Mouse (Mus musculus) G1E (cell line): ENCODE data around the gene Il17re. TPM values are rescaled to one million over a fixed set of nuclear protein-coding genes. Genes with fewer than 3 reads are reported as not detected.

Experiments
- ATAC-seq: 2 replicates; pipeline ENCODE4 v1.8.0; 2016; ENCODE audit warnings: mild to moderate bottlenecking; ENCODE audit not compliant: insufficient number of reproducible peaks, poor library complexity, low FRiP score, severe bottlenecking; ENCODE audit errors: extremely low read depth
- DNase-seq: peaks from one replicate; pipeline ENCODE4 v3.0.0; 2012; ENCODE audit warnings: low spot score
- H3K27me3 ChIP-seq: 2 replicates; pipeline ENCODE4 v1.6.1; 2012; ENCODE audit warnings: mild to moderate bottlenecking, low read length, inconsistent platforms; ENCODE audit not compliant: insufficient read depth
- H3K36me3 ChIP-seq: replicated peaks from 2 replicates; pipeline ENCODE3; 2012; ENCODE audit warnings: mild to moderate bottlenecking, inconsistent platforms
- H3K4me1 ChIP-seq: 2 replicates; pipeline ENCODE4 v1.6.1; 2012; ENCODE audit warnings: low read depth, low read length, inconsistent platforms, mixed read lengths; ENCODE audit not compliant: insufficient read depth
- H3K4me3 ChIP-seq: 2 replicates; pipeline ENCODE4 v1.5.1; 2012; ENCODE audit warnings: low read depth, mild to moderate bottlenecking, inconsistent platforms, low read length, moderate library complexity, mixed read lengths
- H3K9me3 ChIP-seq: replicated peaks from 2 replicates; pipeline ENCODE4 v1.6.1; 2012; ENCODE audit warnings: inconsistent platforms
- CTCF ChIP-seq: IDR thresholded peaks from 2 replicates; pipeline ENCODE4 v1.5.1; 2012; ENCODE audit warnings: low read depth, low read length, inconsistent platforms, mixed read lengths
- GATA1 ChIP-seq: IDR thresholded peaks from 2 replicates; pipeline ENCODE4 v1.6.1; 2012; ENCODE audit warnings: borderline replicate concordance, low read length, inconsistent platforms, mixed read lengths
- GATA2 ChIP-seq: IDR thresholded peaks from 2 replicates; pipeline ENCODE4 v1.6.1; 2012; ENCODE audit warnings: low read depth, low read length, inconsistent platforms, borderline replicate concordance
- POLR2AphosphoS5 ChIP-seq: IDR thresholded peaks from 2 replicates; pipeline ENCODE4 v1.6.1; 2012; ENCODE audit warnings: low read depth, low read length, inconsistent platforms; ENCODE audit not compliant: insufficient replicate concordance
- TAL1 ChIP-seq: conservative IDR thresholded peaks from 2 replicates; pipeline ENCODE4 v1.6.1; 2012; ENCODE audit warnings: low read depth, low read length, inconsistent platforms, mixed read lengths
- polyA plus RNA-seq: library from polyadenylated mRNA; stranded (reverse); fragments of >175 nt; gene quantifications from 2 replicates; pipeline ENCODE4 v1.2.3, GENCODE M21; 2012
- total RNA-seq, 2 experiments: library from RNA; stranded (forward) in 1 of 2; stranded (reverse) in 1 of 2; fragments of 200-1000 nt in 1 of 2; fragments of >200 nt in 1 of 2; fragmentation: Nextera tagmentation in 1 of 2; gene quantifications; 2 replicates each; pipeline ENCODE4 v1.2.3; 2014 to 2017

Il17re gene
- total and polyA plus RNA-seq, 3 experiments = 0.22 TPM; not detected in 2

- TF ChIP-seq CTCF = peak; percentile 74
- no peak for TF ChIP-seq POLR2AphosphoS5
- Histone ChIP-seq H3K4me3 (no peak overlapping the region), H3K27me3 (peaks cover 72% of the 10 kb centered on the region), H3K36me3 (no peaks in the 10 kb centered on the region), H3K4me1 (peaks cover 27% of the 10 kb centered on the region), H3K9me3 (peaks cover 4% of the 10 kb centered on the region; the same call in 1 of the 2 replicates)
- peak; percentile 40 for DNase-seq
- peak; percentile 38; the same call in 1 of the 2 replicates for ATAC-seq
Measured at GRCm38 (mm10) chr6:113469021-113469420, 10.7 kb downstream of the Il17re start.

GRCm38 (mm10) chr6:113469432-113469831 is 11.1 kb downstream of the Il17re start:
- Histone ChIP-seq H3K4me3 (0 out of 2 replicates have a peak overlapping the region, but pooled peaks have one; percentile 4), H3K36me3 (no peaks in the 10 kb centered on the region), H3K9me3 (peaks cover 4% of the 10 kb centered on the region; the same call in 1 of the 2 replicates), H3K27me3 (peaks cover 72% of the 10 kb centered on the region), H3K4me1 (peaks cover 28% of the 10 kb centered on the region)
- no peak for TF ChIP-seq CTCF
- TF ChIP-seq TAL1 = no peak
- TF ChIP-seq GATA1 = no peak
- TF ChIP-seq GATA2 = no peak
- no peak for TF ChIP-seq POLR2AphosphoS5
- DNase-seq (no peak), ATAC-seq (no peak)

GRCm38 (mm10) chr6:113471297-113471936 is 13.1 kb downstream of the Il17re start, which contains the start of gene Il17rc:
TSS of gene Il17rc (plus strand) at chr6:113471427.
- TF ChIP-seq GATA1 (no peak), GATA2 (no peak), TAL1 (no peak), CTCF (no peak), POLR2AphosphoS5 (no peak)
- H3K4me1 ChIP-seq = peaks cover 31% of the 10 kb centered on the region
- peaks cover 4% of the 10 kb centered on the region; the same call in 1 of the 2 replicates for H3K9me3 ChIP-seq
- DNase-seq (no peak), ATAC-seq (no peak)
- peaks cover 70% of the 10 kb centered on the region for H3K27me3 ChIP-seq
- H3K4me3 ChIP-seq = no peak within 1 kb of the TSS
- H3K36me3 ChIP-seq = no peaks in the 10 kb centered on the region

- Histone ChIP-seq H3K36me3 (no peaks in the 10 kb centered on the region), H3K4me3 (no peak overlapping the region), H3K9me3 (peaks cover 4% of the 10 kb centered on the region; the same call in 1 of the 2 replicates), H3K27me3 (peaks cover 77% of the 10 kb centered on the region), H3K4me1 (peaks cover 36% of the 10 kb centered on the region)
- ATAC-seq (no peak), DNase-seq (no peak)
- no peak for TF ChIP-seq CTCF
- no peak for TF ChIP-seq POLR2AphosphoS5
Measured at GRCm38 (mm10) chr6:113472061-113472460, 13.8 kb downstream of the Il17re start.

- Histone ChIP-seq H3K4me1 (peaks cover 36% of the 10 kb centered on the region), H3K4me3 (no peak overlapping the region), H3K27me3 (peaks cover 79% of the 10 kb centered on the region), H3K9me3 (peaks cover 4% of the 10 kb centered on the region; the same call in 1 of the 2 replicates), H3K36me3 (no peaks in the 10 kb centered on the region)
- DNase-seq (no peak), ATAC-seq (no peak)
- no peak for TF ChIP-seq GATA1
- no peak for TF ChIP-seq CTCF
- no peak for TF ChIP-seq TAL1
- TF ChIP-seq GATA2 = no peak
- TF ChIP-seq POLR2AphosphoS5 = no peak
Measured at GRCm38 (mm10) chr6:113473246-113473645, 15.0 kb downstream of the Il17re start.

GRCm38 (mm10) chr6:113473715-113474114 is 15.4 kb downstream of the Il17re start:
- H3K27me3 ChIP-seq = peaks cover 77% of the 10 kb centered on the region
- ATAC-seq (no peak), DNase-seq (no peak)
- peaks cover 35% of the 10 kb centered on the region for H3K4me1 ChIP-seq
- peaks cover 4% of the 10 kb centered on the region; the same call in 1 of the 2 replicates for H3K9me3 ChIP-seq
- no peak for TF ChIP-seq GATA2
- no peak overlapping the region for H3K4me3 ChIP-seq
- H3K36me3 ChIP-seq = no peaks in the 10 kb centered on the region

GRCm38 (mm10) chr6:113477353-113477752 is 19.1 kb downstream of the Il17re start:
- Histone ChIP-seq H3K9me3 (no peaks in the 10 kb centered on the region), H3K4me3 (no peak overlapping the region), H3K36me3 (no peaks in the 10 kb centered on the region), H3K4me1 (peaks cover 25% of the 10 kb centered on the region), H3K27me3 (peaks cover 66% of the 10 kb centered on the region)
- ATAC-seq (no peak), DNase-seq (no peak)
- TF ChIP-seq CTCF (no peak), TAL1 (no peak)
